Mouse (Mus musculus) lung, postnatal 0 days (tissue): ENCODE results near the gene G430095P16Rik. TPM values are rescaled to one million over a fixed set of nuclear protein-coding genes. Genes with fewer than 3 reads are reported as not detected.
A peak's percentile ranks its signal among the peaks of the same experiment; 100 is the strongest.

Experiments
- ATAC-seq: fragments of 200-750 bp; cut with Nextera tagmentation; 2 replicates; pipeline ENCODE4 v1.8.0; 2017; ENCODE audit warnings: moderate library complexity
- DNase-seq: peaks from one replicate; pipeline ENCODE4 v3.0.0-alpha.2; 2016; ENCODE audit warnings: low spot score
- H3K27ac ChIP-seq: fragments of 300-500 bp; sonication (generic); 2 replicates; pipeline ENCODE4 v1.5.1; 2014; ENCODE audit warnings: antibody characterized with exemption, mild to moderate bottlenecking, low read length, mixed read lengths
- H3K27me3 ChIP-seq: fragments of 300-500 bp; sonication (generic); replicated peaks from 2 replicates; pipeline ENCODE4 v1.6.1; 2014; ENCODE audit warnings: low read length, mixed read lengths; ENCODE audit not compliant: insufficient read depth
- H3K36me3 ChIP-seq: fragments of 300-500 bp; sonication (generic); 2 replicates; pipeline ENCODE4 v1.6.1; 2014; ENCODE audit warnings: low read length, mixed read lengths; ENCODE audit not compliant: insufficient read depth
- H3K4me1 ChIP-seq: fragments of 300-500 bp; sonication (generic); 2 replicates; pipeline ENCODE4 v1.6.1; 2014; ENCODE audit warnings: antibody characterized with exemption, low read depth, low read length, mixed read lengths; ENCODE audit not compliant: insufficient read depth
- H3K4me2 ChIP-seq: fragments of 300-500 bp; sonication (generic); replicated peaks from 2 replicates; pipeline ENCODE4 v1.6.1; 2014; ENCODE audit warnings: low read depth, mild to moderate bottlenecking, low read length, moderate library complexity, mixed read lengths
- H3K4me3 ChIP-seq: fragments of 300-500 bp; sonication (generic); 2 replicates; pipeline ENCODE4 v1.5.1; 2014; ENCODE audit warnings: low read depth, low read length
- H3K9ac ChIP-seq: fragments of 300-500 bp; sonication (generic); replicated peaks from 2 replicates; pipeline ENCODE4 v1.6.1; 2014; ENCODE audit warnings: low read depth, mild to moderate bottlenecking
- H3K9me3 ChIP-seq: fragments of 300-500 bp; sonication (generic); 2 replicates; pipeline ENCODE4 v1.6.1; 2016; ENCODE audit warnings: low read length, mixed read lengths
- CTCF ChIP-seq: IDR thresholded peaks from 2 replicates; pipeline ENCODE4 v1.5.1; 2016; ENCODE audit warnings: antibody characterized with exemption, mild to moderate bottlenecking
- EP300 ChIP-seq: IDR thresholded peaks from 2 replicates; pipeline ENCODE4 v1.6.1; 2016; ENCODE audit warnings: antibody characterized with exemption, mild to moderate bottlenecking, control low read depth
- WGBS: fragments of 180-500 bp; shearing (Covaris S2); extraction: QIAGEN DNeasy Blood & Tissue Kit; methylation state at CpG from one replicate; pipeline ENCODE4 v1.1.7; 2014; 5-methylcytosine and 5-hydroxymethylcytosine counted together
- polyA plus RNA-seq: library from polyadenylated mRNA; unstranded; fragments of >200 nt; fragmentation: Nextera tagmentation; extraction: Ambion mirVana; gene quantifications from 2 replicates; pipeline ENCODE4 v1.2.1, GENCODE M21; 2015

The G430095P16Rik gene
- polyA plus RNA-seq, 1 experiment from 2014 or later, result 2.8 TPM

GRCm38 (mm10) chr8:84760405-84760805 lies 37.6 kb downstream of the G430095P16Rik start:
- DNase-seq (no peak), ATAC-seq (no peak)
- no peak overlapping the region for H3K4me3 ChIP-seq
- no peaks in the 10 kb centered on the region for H3K36me3 ChIP-seq
- TF ChIP-seq CTCF (no peak), EP300 (no peak)
- no peaks in the 10 kb centered on the region for H3K9me3 ChIP-seq
- no peak overlapping the region for H3K4me2 ChIP-seq
- 56% methylated on average over 7 of the region's 7 CpGs for WGBS
- H3K4me1 ChIP-seq, result no peaks in the 10 kb centered on the region
- H3K27me3 ChIP-seq, result no peaks in the 10 kb centered on the region
- no peak overlapping the region for H3K9ac ChIP-seq
- no peak overlapping the region for H3K27ac ChIP-seq

DNA sequence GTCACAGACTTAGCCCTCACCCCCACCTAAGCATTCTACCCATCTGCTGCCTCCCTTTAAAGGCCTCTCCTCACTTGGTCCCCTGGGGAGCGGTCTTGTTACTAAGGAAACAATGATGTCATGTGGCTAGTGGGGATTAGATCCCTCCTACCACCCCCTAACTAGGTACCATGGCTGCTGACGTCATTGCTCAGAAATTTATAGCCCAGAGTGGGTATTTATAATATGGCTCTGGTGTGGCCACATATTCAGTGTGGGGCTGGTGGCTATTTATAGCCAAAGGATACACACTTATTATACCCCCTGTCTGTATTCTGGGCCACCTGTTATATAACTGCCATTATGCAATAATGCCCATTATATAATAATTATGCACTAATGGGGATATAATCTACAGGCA lies 38.1 kb downstream of the G430095P16Rik start:
- H3K27me3 ChIP-seq, result no peaks in the 10 kb centered on the region
- ATAC-seq (no peak), DNase-seq (no peak)
- no peak for TF ChIP-seq CTCF
- no peak for TF ChIP-seq EP300
- 62% methylated on average over 2 of the region's 2 CpGs for WGBS
- H3K4me3 ChIP-seq, result no peak overlapping the region
- no peak overlapping the region for H3K4me2 ChIP-seq
- H3K9ac ChIP-seq, result no peak overlapping the region
- H3K9me3 ChIP-seq, result no peaks in the 10 kb centered on the region
- H3K36me3 ChIP-seq, result no peaks in the 10 kb centered on the region
- H3K27ac ChIP-seq, result no peak overlapping the region
- peaks cover 3% of the 10 kb centered on the region; the same call in 1 of the 2 replicates for H3K4me1 ChIP-seq

GRCm38 (mm10) chr8:84764100-84764499 lies 41.3 kb downstream of the G430095P16Rik start:
- no peaks in the 10 kb centered on the region for H3K9me3 ChIP-seq
- ATAC-seq (peak; percentile 52), DNase-seq (peak; percentile 49)
- no peak overlapping the region for H3K9ac ChIP-seq
- no peak overlapping the region for H3K4me3 ChIP-seq
- WGBS, result 50% methylated on average over 4 of the region's 4 CpGs
- H3K27ac ChIP-seq, result no peak overlapping the region
- no peaks in the 10 kb centered on the region for H3K27me3 ChIP-seq
- no peak overlapping the region for H3K4me2 ChIP-seq
- TF ChIP-seq EP300 (no peak), CTCF (peak; percentile 35; the same call in 1 of the 2 replicates)
- H3K36me3 ChIP-seq, result 0 out of 2 replicates have a peak, but pooled peaks cover 6% of the 10 kb centered on the region
- peaks cover 8% of the 10 kb centered on the region; the same call in 1 of the 2 replicates for H3K4me1 ChIP-seq

DNA sequence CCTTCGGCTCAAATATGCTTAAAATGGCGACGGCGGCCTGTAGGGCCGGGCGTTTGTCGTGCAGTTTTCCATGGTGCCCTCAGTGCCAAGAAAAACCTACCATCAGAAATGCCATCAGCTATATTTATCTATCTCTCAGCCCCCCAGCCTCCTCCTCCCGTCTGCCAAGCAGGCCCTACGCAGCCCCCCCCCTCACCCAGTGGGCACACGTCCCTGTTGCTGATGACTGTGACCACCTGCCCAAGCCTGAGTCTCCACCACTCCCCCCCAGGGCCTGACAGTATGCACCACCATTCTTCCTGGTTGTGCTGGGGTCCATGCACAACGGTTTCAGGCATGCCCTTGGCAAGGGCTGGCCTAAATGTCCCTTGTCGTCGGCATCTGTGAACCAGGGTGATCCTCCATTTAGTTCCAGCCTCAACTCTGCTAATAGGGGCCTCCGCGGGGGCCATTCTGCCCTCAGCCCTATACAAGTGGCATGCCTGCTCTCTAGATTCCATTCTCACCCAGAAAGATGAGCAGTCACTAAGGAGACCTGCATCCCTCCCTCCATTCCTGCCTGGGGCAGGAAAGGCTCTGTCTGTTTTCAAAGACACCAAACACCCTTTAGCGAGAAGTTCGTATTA lies 42.2 kb downstream of the G430095P16Rik start:
- no peak for TF ChIP-seq CTCF
- TF ChIP-seq EP300, result no peak
- DNase-seq, result no peak
- Histone ChIP-seq H3K9ac (no peak overlapping the region), H3K27ac (no peak overlapping the region), H3K4me2 (no peak overlapping the region), H3K9me3 (no peaks in the 10 kb centered on the region), H3K4me3 (no peak overlapping the region), H3K27me3 (no peaks in the 10 kb centered on the region), H3K36me3 (0 out of 2 replicates have a peak, but pooled peaks cover 6% of the 10 kb centered on the region), H3K4me1 (peaks cover 8% of the 10 kb centered on the region; the same call in 1 of the 2 replicates)
- 83% methylated on average over 17 of the region's 17 CpGs for WGBS
- no peak for ATAC-seq

- H3K27me3 ChIP-seq, result no peaks in the 10 kb centered on the region
- WGBS, result 37% methylated on average over 10 of the region's 10 CpGs
- no peak for TF ChIP-seq EP300
- no peak for TF ChIP-seq CTCF
- H3K36me3 ChIP-seq, result 0 out of 2 replicates have a peak, but pooled peaks cover 6% of the 10 kb centered on the region
- no peaks in the 10 kb centered on the region for H3K9me3 ChIP-seq
- no peak for DNase-seq
- 0 out of 2 replicates have a peak overlapping the region, but pooled peaks have one; percentile 2 for H3K9ac ChIP-seq
- no peak overlapping the region for H3K27ac ChIP-seq
- H3K4me3 ChIP-seq, result no peak overlapping the region
- peaks cover 8% of the 10 kb centered on the region; the same call in 1 of the 2 replicates for H3K4me1 ChIP-seq
- ATAC-seq, result no peak
- no peak overlapping the region for H3K4me2 ChIP-seq
Observed at GRCm38 (mm10) chr8:84765629-84766028, 42.8 kb downstream of the G430095P16Rik start.

- no peak overlapping the region for H3K4me2 ChIP-seq
- H3K4me1 ChIP-seq, result peaks cover 14% of the 10 kb centered on the region; the same call in 1 of the 2 replicates
- ATAC-seq (no peak), DNase-seq (no peak)
- no peak overlapping the region for H3K4me3 ChIP-seq
- 55% methylated on average over 9 of the region's 9 CpGs for WGBS
- H3K9me3 ChIP-seq, result no peaks in the 10 kb centered on the region
- TF ChIP-seq CTCF (no peak), EP300 (no peak)
- H3K9ac ChIP-seq, result 0 out of 2 replicates have a peak overlapping the region, but pooled peaks have one; percentile 2
- no peaks in the 10 kb centered on the region for H3K27me3 ChIP-seq
- H3K27ac ChIP-seq, result no peak overlapping the region
- H3K36me3 ChIP-seq, result 0 out of 2 replicates have a peak, but pooled peaks cover 6% of the 10 kb centered on the region
Observed at GRCm38 (mm10) chr8:84766422-84766821, 43.6 kb downstream of the G430095P16Rik start.
